Mouse (Mus musculus): Measurements from ENCODE around the gene Myo5c. TPM values are rescaled to one million over a fixed set of nuclear protein-coding genes. Genes with fewer than 3 reads are reported as not detected.

The Myo5c gene
- total RNA-seq (2023), result 1 to 10 TPM in 1 of 2 experiments, under 1 TPM in 1; 0.33 to 1.9 TPM

DNA sequence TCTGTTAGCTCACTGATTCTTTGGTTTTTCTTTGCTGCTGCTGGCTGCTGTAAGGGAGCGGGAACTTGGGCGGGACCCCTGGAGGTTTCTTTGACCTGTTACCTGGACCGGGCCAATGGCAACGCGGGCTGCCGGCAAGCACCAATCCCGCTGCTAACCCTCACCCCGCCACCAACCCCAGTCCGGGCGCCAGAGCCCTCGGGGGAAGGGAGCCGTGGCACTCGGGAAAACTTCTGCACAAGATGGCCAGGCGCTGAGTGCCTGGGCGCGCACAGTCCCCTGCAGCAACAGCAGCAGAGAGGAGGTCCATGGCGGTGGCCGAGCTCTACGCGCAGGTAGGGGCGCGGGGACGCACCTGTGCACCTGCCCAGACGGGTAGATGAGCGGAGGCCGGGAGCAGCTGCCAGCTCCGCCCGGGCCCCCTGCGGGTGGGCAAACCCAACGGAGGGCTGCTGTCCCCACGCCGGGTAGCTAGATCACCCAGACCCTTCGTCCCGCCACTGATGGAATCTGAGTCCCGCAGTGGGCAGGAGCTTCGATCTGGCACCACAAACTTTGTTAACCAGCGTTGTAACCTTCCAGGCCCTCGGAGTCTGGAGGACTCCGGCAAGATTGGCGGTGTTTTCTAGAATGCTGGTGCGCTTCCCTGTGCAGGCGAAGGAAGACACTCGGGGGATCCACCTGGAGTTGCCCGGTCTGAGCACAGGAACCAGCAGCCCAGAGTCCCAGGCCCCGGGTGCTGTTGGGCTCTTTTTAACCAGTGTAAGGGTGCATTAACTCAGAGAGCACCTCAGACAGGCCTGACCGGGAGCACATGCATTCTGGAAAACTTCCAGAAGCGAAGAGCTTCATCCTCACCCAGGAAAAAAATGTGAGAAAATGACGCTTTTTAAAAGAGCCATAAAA, at the start of gene Myo5c:
Gene Myo5c, plus strand, starts transcription at position 180 of the 906 bp plus-strand sequence.

DNA sequence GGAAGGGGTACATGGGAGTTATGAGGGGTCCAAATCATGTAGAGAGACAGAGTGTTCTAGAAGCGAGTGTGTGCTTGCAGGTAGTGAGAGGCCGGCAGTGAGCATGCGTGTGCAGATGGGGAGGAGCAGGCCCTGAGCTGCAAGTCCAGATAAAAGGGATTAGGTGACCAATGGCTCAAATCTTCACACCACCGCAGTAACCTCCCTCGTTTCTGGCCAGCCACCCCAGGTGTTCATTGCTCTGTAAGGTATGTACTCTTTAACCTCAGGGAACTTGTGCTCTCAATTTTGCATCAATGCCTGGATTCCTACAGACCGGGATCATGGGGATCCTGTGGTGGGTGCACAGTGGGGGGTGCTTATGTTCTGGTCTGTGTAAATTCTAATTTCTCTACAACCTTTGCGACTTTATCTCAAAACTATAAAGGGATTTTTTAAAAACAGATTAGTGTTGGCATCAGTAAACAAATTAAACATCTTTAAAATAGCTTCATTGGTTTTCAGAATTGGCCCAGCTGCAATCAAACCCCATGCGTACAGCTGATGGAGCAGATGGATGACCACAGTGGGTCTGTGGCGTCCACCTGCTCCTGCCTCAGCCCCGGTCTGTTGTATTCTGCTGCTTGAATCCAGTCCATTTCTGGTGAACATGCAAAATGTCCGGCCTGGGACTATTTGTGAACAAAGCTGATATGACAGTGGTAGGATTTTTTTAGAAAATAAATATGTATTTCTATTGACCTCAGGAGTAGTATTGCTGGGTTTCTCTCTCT, 74.5 kb downstream of the Myo5c start, which contains the start of gene Gnb5:
Gene Gnb5, plus strand, starts transcription at position 163 of the 773 bp plus-strand sequence.

DNA sequence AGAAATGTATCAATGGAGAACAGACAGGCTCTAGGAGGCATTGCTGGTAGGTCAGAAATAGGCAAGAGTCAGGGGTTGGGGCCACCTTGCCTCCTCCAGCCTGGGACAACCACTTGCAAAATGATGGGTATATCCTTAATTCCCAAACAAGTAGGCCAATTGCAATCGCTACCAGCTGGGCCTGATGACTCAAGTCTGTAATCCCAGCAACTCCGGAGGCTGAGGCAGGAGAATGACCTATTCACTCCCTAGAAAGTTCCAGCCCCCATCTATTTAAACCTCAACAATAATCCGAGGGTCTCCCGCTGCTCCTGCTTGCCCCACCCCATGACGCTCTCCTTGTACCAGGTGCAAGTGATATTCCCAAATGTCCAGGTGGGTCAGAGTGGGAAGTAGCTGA, 115.6 kb downstream of the Myo5c start, which contains the start of gene Bcl2l10:
Gene Bcl2l10, plus strand, starts transcription at position 301 of the 400 bp plus-strand sequence.

Other genes with a start within 250 kb of the Myo5c start
- gene Arpp19, start 194.4 kb upstream of the Myo5c start, total RNA-seq (2023), result 100 to 1,000 TPM; 130 to 159 TPM
- 10 to 100 TPM; 30.8 to 31.3 TPM for gene Myo5a, start 161.0 kb upstream of the Myo5c start, total RNA-seq (2023)
- 1 to 10 TPM; 2.3 to 3.0 TPM for gene Gnb5, start 74.3 kb downstream of the Myo5c start, total RNA-seq (2023)
- gene Bcl2l10, start 115.7 kb downstream of the Myo5c start, total RNA-seq (2023), result not detected
- gene Mapk6, start 178.0 kb downstream of the Myo5c start, total RNA-seq (2023), result 10 to 100 TPM; 62.2 to 63.5 TPM
- 10 to 100 TPM; 19.4 to 20.8 TPM for gene Leo1, start 209.5 kb downstream of the Myo5c start, total RNA-seq (2023)

Measured in T-cell, adult 66 days (primary cell).